Mouse (Mus musculus): ENCODE measurements around the gene Cep63. TPM values are rescaled to one million over a fixed set of nuclear protein-coding genes. Genes with fewer than 3 reads are reported as not detected.

The Cep63 gene
- polyA plus RNA-seq, 1 experiment from 2014 or later = 59.8 TPM

DNA sequence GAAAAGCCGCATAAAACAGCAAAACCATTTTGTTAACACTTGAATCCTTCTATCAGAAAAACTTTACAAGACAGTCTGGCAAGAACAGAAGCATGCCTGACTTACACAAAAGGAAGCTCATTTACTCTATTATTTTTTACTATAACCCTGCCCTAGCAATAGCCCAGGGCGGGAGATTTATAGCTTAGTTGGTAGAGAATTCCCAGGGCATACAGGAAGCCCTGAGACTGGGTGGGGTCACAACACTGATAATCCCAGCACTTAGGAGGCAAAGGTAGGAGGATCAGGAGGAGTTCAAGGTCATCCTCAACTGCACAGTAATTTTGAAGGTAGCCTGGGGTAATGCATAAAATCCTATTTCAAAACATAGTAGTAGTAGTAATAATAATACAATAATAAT lies 24.7 kb downstream of the Cep63 start:
- ATAC-seq (ENCODE audit: borderline replicate concordance, extremely low read depth, low FRiP score, low TSS enrichment) = no peak
- WGBS = 79% methylated on average over 2 of the region's 2 CpGs
- Histone ChIP-seq H3K4me2 (no peak overlapping the region), H3K9ac (no peak overlapping the region), H3K9me3 (no peaks in the 10 kb centered on the region), H3K36me3 (peaks cover 22% of the 10 kb centered on the region; the same call in 1 of the 2 replicates), H3K4me3 (no peak overlapping the region), H3K4me1 (no peaks in the 10 kb centered on the region), H3K27me3 (no peaks in the 10 kb centered on the region), H3K27ac (no peak overlapping the region)

DNA sequence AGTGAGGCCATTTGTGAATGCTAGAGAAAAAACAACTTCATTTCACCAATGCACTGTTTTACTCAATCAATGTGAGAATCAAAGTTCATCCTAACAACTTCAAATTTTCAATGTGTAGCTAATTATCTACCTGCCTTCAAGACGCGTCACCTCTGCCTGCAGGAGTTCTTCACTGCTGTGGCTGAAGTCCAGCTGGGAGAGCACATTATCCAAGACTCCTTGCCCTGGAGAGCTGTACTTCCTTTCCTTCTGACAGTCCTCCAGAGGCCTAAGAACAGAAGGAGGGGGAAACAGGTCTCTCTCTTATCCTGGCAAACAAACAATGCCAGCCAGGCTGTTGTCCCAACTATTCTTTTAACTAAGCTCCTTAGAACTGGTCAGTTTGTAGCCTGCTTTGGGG lies 25.1 kb downstream of the Cep63 start:
- H3K27me3 ChIP-seq = no peaks in the 10 kb centered on the region
- no peak overlapping the region for H3K4me2 ChIP-seq
- WGBS = 85% methylated on average over 2 of the region's 2 CpGs
- peaks cover 26% of the 10 kb centered on the region for H3K36me3 ChIP-seq
- no peaks in the 10 kb centered on the region for H3K9me3 ChIP-seq
- no peak for ATAC-seq (ENCODE audit: borderline replicate concordance, extremely low read depth, low FRiP score, low TSS enrichment)
- H3K27ac ChIP-seq = no peak overlapping the region
- no peak overlapping the region for H3K4me3 ChIP-seq
- no peaks in the 10 kb centered on the region for H3K4me1 ChIP-seq
- H3K9ac ChIP-seq = no peak overlapping the region

DNA sequence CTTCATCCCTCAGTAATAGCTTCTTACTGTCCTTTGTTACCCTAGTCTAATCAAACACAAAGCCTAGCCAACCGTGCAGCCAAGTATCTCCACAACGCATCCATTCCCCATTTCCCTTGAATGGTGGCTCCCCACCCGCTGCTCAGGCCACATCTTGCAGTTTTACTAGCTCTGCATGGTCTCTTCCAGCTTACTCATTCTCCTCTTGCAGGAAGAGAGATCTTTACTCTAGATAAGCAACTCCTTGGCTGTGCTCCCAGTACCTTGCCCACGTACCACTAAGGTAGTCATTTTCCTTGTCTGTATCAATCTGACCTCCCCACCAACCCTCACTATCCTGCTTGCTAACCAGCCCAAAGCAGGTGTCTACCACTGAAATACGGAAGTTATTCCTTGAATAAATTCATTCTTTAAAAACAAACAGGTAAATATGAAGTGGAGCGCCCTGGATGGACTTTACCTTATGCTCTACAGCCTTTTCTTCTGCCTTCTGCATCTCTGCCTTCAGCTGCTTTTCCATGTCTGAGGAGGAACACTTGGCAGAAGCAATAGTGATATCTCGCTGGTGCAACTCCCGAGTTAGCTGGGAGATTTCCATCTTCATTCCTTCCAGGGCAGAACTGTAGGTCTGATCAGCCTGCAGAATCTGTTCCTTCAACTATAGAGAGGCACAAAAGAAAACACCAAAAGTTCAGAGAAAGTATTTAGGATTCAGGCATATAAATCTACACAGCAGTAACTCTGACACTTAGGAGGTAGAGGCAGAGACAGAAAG lies 30.5 kb downstream of the Cep63 start:
- Histone ChIP-seq H3K9ac (no peak overlapping the region), H3K27ac (no peak overlapping the region), H3K9me3 (no peaks in the 10 kb centered on the region), H3K4me2 (no peak overlapping the region), H3K4me1 (no peaks in the 10 kb centered on the region), H3K27me3 (no peaks in the 10 kb centered on the region), H3K36me3 (peaks cover 36% of the 10 kb centered on the region), H3K4me3 (no peak overlapping the region)
- 74% methylated on average over 8 of the region's 8 CpGs for WGBS
- ATAC-seq (ENCODE audit: borderline replicate concordance, extremely low read depth, low FRiP score, low TSS enrichment) = no peak

DNA sequence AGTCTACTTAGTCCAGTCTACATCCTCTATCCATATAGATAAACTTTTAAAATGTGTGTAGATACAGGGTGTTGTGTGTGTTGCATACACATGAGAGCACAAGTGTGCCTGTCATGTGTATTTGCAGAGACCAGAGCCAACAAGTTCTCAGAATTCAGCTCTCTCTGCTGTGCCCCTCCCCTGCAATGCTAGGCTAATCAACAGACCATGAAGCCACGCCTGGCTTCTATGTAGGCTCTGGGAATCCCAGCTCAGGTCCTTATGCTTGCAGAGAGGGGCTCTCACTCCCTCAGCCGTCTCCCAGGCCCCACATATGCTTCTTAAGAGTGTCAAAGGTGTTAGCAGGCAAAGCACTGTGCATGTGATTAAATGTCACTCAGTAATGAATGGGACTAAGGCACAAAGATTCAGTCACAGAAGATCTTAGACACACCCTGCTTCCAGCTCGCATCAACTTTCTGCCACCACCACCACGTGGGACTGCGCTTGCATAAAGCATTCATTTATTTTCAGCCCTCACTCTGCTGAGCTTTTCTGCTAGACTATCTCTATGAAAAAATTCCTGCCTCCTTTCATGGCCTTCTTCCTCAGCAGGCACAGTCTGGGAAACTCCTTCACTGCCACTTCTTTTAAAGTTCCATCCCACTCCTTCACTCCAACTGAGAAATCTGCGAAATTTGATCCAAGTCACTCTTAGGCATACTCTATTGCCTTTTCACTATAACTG lies 31.5 kb downstream of the Cep63 start:
- Histone ChIP-seq H3K9me3 (no peaks in the 10 kb centered on the region), H3K27me3 (no peaks in the 10 kb centered on the region), H3K4me1 (no peaks in the 10 kb centered on the region), H3K9ac (no peak overlapping the region), H3K4me2 (no peak overlapping the region), H3K4me3 (no peak overlapping the region), H3K27ac (no peak overlapping the region), H3K36me3 (peaks cover 36% of the 10 kb centered on the region)
- 45% methylated on average over 6 of the region's 6 CpGs for WGBS
- ATAC-seq (ENCODE audit: borderline replicate concordance, extremely low read depth, low FRiP score, low TSS enrichment) = no peak

DNA sequence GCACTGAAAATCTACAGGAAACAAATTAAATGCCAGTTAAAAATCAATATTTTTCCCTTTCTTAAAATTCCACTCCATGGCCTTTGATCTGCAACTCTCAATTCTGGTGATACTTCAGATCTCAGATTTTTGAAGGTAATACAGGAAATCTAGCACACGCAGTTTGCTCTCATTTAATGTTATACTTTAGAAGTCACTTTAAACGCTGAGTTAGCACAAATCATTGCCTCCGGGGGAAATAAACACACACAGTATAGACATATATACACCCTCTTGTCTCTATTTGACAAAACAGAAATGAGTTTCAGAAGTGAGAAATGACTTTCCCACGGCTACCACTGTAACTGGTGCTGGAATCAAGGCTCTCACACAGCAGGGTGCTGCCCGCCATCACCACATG lies 39.0 kb downstream of the Cep63 start:
- peaks cover 40% of the 10 kb centered on the region for H3K36me3 ChIP-seq

DNA sequence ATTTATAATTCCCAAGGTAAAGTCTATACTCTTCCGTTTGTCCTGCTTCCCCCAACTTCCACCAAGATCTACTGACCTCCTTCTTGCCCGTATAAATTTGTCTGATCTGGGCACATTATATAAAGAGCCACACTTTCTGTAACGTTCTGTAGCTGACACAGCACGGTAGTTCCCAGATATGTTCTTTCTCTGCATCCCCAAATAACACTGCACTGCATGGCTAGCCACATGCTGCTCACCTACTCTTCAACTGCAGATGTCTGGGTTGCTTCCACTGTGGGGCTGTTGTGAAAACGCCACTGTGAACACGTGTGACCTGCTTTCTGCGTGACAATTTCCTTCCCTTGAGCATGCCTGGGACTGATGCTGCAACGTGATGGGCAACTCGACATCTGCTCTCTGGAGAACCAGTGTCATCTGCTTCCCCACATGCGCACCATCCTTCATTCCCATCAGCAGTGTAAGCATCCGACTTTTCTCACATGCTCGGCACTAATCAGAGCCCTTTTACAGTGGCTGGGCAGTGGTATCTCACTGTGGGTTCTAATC lies 44.3 kb downstream of the Cep63 start:
- H3K27me3 ChIP-seq = no peaks in the 10 kb centered on the region
- H3K9ac ChIP-seq = no peak overlapping the region
- H3K9me3 ChIP-seq = no peaks in the 10 kb centered on the region
- H3K36me3 ChIP-seq = peaks cover 25% of the 10 kb centered on the region
- H3K4me2 ChIP-seq = no peak overlapping the region
- ATAC-seq (ENCODE audit: borderline replicate concordance, extremely low read depth, low FRiP score, low TSS enrichment) = no peak
- WGBS = 81% methylated on average over 12 of the region's 12 CpGs
- no peaks in the 10 kb centered on the region for H3K4me1 ChIP-seq
- no peak overlapping the region for H3K27ac ChIP-seq
- no peak overlapping the region for H3K4me3 ChIP-seq

More for the DNA sequence above, 39.0 kb downstream of the Cep63 start:
- 60% methylated on average over 5 of the region's 5 CpGs for WGBS
- H3K9ac ChIP-seq = no peak overlapping the region
- H3K4me1 ChIP-seq = no peaks in the 10 kb centered on the region
- no peak overlapping the region for H3K4me2 ChIP-seq
- ATAC-seq (ENCODE audit: borderline replicate concordance, extremely low read depth, low FRiP score, low TSS enrichment) = no peak
- no peak overlapping the region for H3K27ac ChIP-seq
- H3K27me3 ChIP-seq = no peaks in the 10 kb centered on the region
- H3K4me3 ChIP-seq = no peak overlapping the region
- no peaks in the 10 kb centered on the region for H3K9me3 ChIP-seq

DNA sequence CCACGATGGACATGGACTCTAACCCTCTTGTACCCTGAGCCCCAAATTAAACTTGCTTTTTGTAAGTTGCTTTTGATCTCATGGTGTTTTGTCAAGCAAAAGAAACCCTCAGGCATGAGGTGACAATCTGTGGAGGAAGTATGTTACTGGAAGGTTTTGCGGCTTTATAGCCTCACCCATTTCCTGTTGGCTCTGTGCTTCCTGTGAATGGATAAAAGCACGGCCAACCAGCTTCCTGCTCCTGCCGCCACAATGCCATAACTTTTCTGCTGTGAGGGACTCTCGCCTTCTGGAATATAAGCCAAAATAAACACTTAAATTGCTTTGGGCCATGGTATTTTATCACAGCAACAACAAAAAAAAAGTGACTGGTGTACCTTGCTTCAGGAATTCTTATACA lies 48.9 kb downstream of the Cep63 start:
- H3K27ac ChIP-seq = no peak overlapping the region
- no peaks in the 10 kb centered on the region for H3K36me3 ChIP-seq
- no peaks in the 10 kb centered on the region for H3K9me3 ChIP-seq
- no peak overlapping the region for H3K4me2 ChIP-seq
- no peak overlapping the region for H3K4me3 ChIP-seq
- H3K27me3 ChIP-seq = no peaks in the 10 kb centered on the region
- no peaks in the 10 kb centered on the region for H3K4me1 ChIP-seq
- no peak for ATAC-seq (ENCODE audit: borderline replicate concordance, extremely low read depth, low FRiP score, low TSS enrichment)
- H3K9ac ChIP-seq = no peak overlapping the region
- WGBS = 35% methylated on average over 5 of the region's 5 CpGs

DNA sequence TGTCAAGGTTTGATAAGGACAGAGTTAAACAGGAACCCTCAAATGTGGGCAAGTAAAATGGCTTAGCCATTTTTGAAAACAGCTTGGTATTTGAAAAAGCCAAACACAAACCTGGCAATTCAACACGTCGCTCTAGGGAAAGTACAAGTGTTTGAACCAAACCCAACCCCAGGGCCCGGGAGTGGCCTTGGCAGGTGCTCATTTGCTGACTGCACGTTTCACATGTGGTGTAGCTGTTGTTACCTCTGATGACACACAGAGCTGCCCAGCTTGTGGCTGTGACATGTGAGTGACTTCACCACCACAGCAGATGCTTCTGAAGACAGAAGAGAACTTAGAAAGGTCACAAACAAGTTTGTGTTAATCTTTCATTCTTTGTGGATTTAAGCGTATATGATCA lies 53.4 kb downstream of the Cep63 start:
- Histone ChIP-seq H3K9me3 (no peaks in the 10 kb centered on the region), H3K4me2 (no peak overlapping the region), H3K27ac (no peak overlapping the region), H3K9ac (no peak overlapping the region), H3K4me1 (no peaks in the 10 kb centered on the region), H3K4me3 (no peak overlapping the region), H3K36me3 (no peaks in the 10 kb centered on the region), H3K27me3 (no peaks in the 10 kb centered on the region)
- no peak for ATAC-seq (ENCODE audit: borderline replicate concordance, extremely low read depth, low FRiP score, low TSS enrichment)
- WGBS = 53% methylated on average over 5 of the region's 5 CpGs

DNA sequence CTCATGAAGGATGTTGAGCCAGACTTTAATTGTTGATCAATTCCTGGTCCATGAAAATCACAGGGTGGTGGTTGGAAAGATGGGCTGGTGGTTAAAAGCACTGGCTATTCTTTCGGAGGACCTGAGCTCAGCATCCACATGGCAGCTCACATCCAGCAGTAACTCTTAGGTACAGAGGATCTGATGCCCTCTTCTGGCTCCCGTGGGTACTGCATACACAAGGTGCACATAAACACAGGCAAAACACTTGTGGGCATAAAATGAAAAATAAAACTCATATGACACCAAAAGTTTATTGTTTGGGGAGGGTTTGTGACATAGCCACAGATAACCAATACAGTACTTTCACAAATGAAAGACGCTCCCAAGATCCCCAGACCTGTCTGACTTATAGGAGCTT lies 67.9 kb downstream of the Cep63 start:
- WGBS = 93% methylated on average over 3 of the region's 3 CpGs
- ATAC-seq (ENCODE audit: borderline replicate concordance, extremely low read depth, low FRiP score, low TSS enrichment) = no peak

DNA sequence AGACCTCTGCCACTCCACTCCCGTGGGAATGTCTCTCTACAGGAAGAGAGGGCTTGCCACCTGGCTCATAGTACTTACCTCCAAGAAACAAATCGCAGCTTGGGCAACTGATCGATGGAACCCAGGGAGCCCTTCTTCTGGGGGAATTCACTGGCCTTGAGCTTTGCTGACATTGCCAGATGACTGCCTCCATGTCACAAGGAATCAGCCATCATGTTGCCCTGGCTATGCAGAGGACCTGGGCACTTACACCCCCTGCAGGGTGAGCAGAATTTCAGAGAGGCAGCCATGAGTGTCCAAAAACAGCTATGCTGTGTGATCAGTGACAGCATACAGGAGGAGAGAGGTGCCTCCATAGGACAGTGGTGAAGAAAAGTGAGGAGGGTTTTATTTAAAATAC lies 72.6 kb downstream of the Cep63 start:
- Histone ChIP-seq H3K4me2 (no peak overlapping the region), H3K27me3 (no peaks in the 10 kb centered on the region), H3K4me3 (no peak overlapping the region), H3K9ac (no peak overlapping the region), H3K27ac (no peak overlapping the region), H3K36me3 (no peaks in the 10 kb centered on the region), H3K4me1 (0 out of 2 replicates have a peak, but pooled peaks cover 6% of the 10 kb centered on the region), H3K9me3 (no peaks in the 10 kb centered on the region)
- 81% methylated on average over 3 of the region's 3 CpGs for WGBS
- ATAC-seq (ENCODE audit: borderline replicate concordance, extremely low read depth, low FRiP score, low TSS enrichment) = no peak

More for the DNA sequence above, 67.9 kb downstream of the Cep63 start:
- Histone ChIP-seq H3K27ac (no peak overlapping the region), H3K36me3 (no peaks in the 10 kb centered on the region), H3K4me2 (no peak overlapping the region), H3K9ac (no peak overlapping the region), H3K9me3 (no peaks in the 10 kb centered on the region), H3K27me3 (no peaks in the 10 kb centered on the region), H3K4me3 (no peak overlapping the region), H3K4me1 (no peaks in the 10 kb centered on the region)

DNA sequence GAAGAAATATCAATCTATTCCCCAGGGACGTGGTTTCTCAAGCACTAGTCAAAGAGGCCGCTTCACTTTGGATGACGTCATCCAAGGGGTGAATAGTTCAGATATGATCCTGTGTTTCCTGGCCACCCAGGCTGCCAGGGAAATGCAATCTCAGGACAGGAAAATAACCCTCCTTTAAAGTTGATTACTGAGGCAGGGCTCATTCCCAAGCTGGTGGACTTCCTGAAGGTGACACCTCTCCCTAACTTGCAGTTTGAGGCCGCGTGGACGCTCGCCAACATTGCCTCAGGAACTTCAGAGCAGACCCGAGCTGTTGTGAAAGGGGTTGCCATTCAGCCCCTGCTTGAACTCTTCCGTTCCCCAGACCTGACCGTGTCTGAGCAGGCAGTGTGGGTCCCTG lies 74.6 kb downstream of the Cep63 start:
- Histone ChIP-seq H3K4me2 (no peak overlapping the region), H3K4me1 (0 out of 2 replicates have a peak, but pooled peaks cover 6% of the 10 kb centered on the region), H3K9me3 (no peaks in the 10 kb centered on the region), H3K9ac (no peak overlapping the region), H3K27ac (no peak overlapping the region), H3K36me3 (no peaks in the 10 kb centered on the region), H3K4me3 (no peak overlapping the region), H3K27me3 (peaks cover 14% of the 10 kb centered on the region; the same call in 1 of the 2 replicates)
- WGBS = 30% methylated on average over 10 of the region's 10 CpGs
- ATAC-seq (ENCODE audit: borderline replicate concordance, extremely low read depth, low FRiP score, low TSS enrichment) = no peak

DNA sequence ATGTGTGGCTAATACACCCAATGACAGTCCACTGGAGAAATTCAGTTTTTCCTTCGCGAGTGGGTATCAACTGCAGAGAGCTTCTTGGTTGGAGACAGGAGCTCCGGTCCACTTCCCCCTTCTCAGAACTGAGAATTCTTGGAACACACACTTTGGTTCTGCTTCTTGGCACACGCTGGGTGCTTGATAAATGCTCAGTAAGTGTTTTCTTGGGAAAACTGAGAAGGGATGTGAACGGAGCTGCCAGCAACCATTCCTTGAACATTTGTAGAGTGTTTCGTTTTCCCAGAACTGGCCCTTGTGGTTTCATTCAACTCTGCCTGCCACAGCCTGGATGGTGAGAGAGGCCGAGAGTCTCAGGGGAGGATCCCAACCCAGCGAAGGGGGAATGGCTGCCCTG lies 77.1 kb downstream of the Cep63 start:
- no peak overlapping the region for H3K9ac ChIP-seq
- H3K9me3 ChIP-seq = no peaks in the 10 kb centered on the region
- H3K4me1 ChIP-seq = peaks cover 22% of the 10 kb centered on the region
- no peak for ATAC-seq (ENCODE audit: borderline replicate concordance, extremely low read depth, low FRiP score, low TSS enrichment)
- 66% methylated on average over 8 of the region's 8 CpGs for WGBS
- no peak overlapping the region for H3K4me2 ChIP-seq
- H3K27ac ChIP-seq = no peak overlapping the region
- no peaks in the 10 kb centered on the region for H3K36me3 ChIP-seq
- H3K4me3 ChIP-seq = no peak overlapping the region
- peaks cover 20% of the 10 kb centered on the region; the same call in 1 of the 2 replicates for H3K27me3 ChIP-seq
